Mouse (Mus musculus) heart, embryonic 12.5 days (tissue): ENCODE data around the gene Lsp1. TPM values are rescaled to one million over a fixed set of nuclear protein-coding genes. Genes with fewer than 3 reads are reported as not detected.

Experiments
- ATAC-seq: fragments of 200-750 bp; cut with Nextera tagmentation; 2 replicates; pipeline ENCODE4 v1.8.0; 2017; ENCODE audit warnings: moderate TSS enrichment, moderate library complexity; ENCODE audit not compliant: insufficient number of reproducible peaks, low FRiP score
- H3K27ac ChIP-seq: fragments of 300-500 bp; sonication (generic); 2 replicates; pipeline ENCODE4 v1.5.1; 2016; ENCODE audit warnings: mild to moderate bottlenecking, moderate library complexity; ENCODE audit not compliant: poor library complexity, severe bottlenecking
- H3K27me3 ChIP-seq: fragments of 300-500 bp; sonication (generic); replicated peaks from 2 replicates; pipeline ENCODE4 v1.6.1; 2016; ENCODE audit warnings: mild to moderate bottlenecking, moderate library complexity
- H3K36me3 ChIP-seq: fragments of 300-500 bp; sonication (generic); 2 replicates; pipeline ENCODE4 v1.6.1; 2016; ENCODE audit warnings: mild to moderate bottlenecking, moderate library complexity
- H3K4me1 ChIP-seq: fragments of 300-500 bp; sonication (generic); replicated peaks from 2 replicates; pipeline ENCODE4 v1.6.1; 2016; ENCODE audit warnings: mild to moderate bottlenecking
- H3K4me2 ChIP-seq: fragments of 300-500 bp; sonication (generic); 2 replicates; pipeline ENCODE4 v1.6.1; 2016; ENCODE audit warnings: mild to moderate bottlenecking, moderate library complexity
- H3K4me3 ChIP-seq: fragments of 300-500 bp; sonication (generic); 2 replicates; pipeline ENCODE4 v1.5.1; 2016; ENCODE audit warnings: mild to moderate bottlenecking
- H3K9ac ChIP-seq: fragments of 300-500 bp; sonication (generic); 2 replicates; pipeline ENCODE4 v1.6.1; 2016; ENCODE audit warnings: mild to moderate bottlenecking, moderate library complexity
- H3K9me3 ChIP-seq: fragments of 300-500 bp; sonication (generic); replicated peaks from 2 replicates; pipeline ENCODE4 v1.6.1; 2016; ENCODE audit warnings: mild to moderate bottlenecking, moderate library complexity
- WGBS: fragments of 180-500 bp; shearing (Covaris S2); methylation state at CpG from one replicate; pipeline ENCODE4 v1.1.7; 2016; 5-methylcytosine and 5-hydroxymethylcytosine counted together
- polyA plus RNA-seq: library from polyadenylated mRNA; unstranded; fragments of >200 nt; fragmentation: Nextera tagmentation; extraction: Ambion mirVana; gene quantifications from 2 replicates; pipeline ENCODE4 v1.2.1, GENCODE M21; 2016

Lsp1 gene
- polyA plus RNA-seq, 1 experiment from 2014 or later: 38.4 TPM

DNA sequence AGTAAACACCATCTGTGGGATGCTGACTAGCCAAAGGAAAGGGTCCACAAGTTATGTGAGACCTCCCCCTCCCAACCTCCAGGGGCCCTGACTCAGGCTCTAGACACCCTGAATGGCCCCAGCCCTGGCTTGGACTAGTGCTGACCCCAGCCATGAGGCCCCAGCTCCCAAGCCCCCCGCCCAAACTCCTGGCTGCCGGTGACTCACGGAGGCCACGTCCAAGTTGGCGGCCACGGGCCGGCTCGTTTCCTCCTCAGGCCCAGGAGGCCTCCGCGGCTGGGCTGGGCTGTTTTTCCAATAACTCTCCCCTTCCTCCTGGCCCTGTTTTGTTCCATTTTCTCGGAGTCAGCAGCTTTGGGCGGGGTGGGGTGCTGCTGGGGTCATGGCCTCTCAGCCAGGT, 24.2 kb downstream of the Lsp1 start:
- ATAC-seq: no peak
- Histone ChIP-seq H3K9me3 (no peaks in the 10 kb centered on the region), H3K4me3 (no peak overlapping the region), H3K4me1 (peaks cover 78% of the 10 kb centered on the region), H3K27ac (peak overlapping the region; percentile 98), H3K9ac (0 out of 2 replicates have a peak overlapping the region, but pooled peaks have one; percentile 0), H3K27me3 (no peaks in the 10 kb centered on the region), H3K36me3 (peaks cover 20% of the 10 kb centered on the region), H3K4me2 (no peak overlapping the region)
- 58% methylated on average over 12 of the region's 12 CpGs for WGBS

DNA sequence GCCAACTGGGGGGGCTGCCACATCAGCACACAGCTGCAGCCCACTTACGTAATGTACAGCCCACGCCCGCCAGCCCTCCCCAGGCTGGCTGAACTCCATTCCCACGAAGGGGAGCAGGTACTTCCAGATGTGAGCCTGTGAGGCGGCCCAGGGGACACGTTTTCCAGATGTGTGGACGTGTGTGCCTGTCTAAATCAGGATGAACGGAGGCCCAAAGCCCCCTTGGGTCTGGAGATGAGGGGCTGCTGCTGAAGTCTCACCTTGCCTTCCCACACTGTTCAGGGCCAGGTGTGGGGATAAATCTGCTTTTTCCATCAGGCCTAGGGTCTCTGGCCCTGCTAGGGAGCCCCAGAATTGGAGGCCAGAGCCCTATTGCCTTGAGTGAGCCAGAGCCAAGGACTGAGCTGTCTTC, 26.1 kb downstream of the Lsp1 start:
- no peak overlapping the region for H3K4me3 ChIP-seq
- peaks cover 62% of the 10 kb centered on the region for H3K4me1 ChIP-seq
- ATAC-seq: no peak
- H3K27ac ChIP-seq: peak overlapping the region; percentile 98
- peaks cover 38% of the 10 kb centered on the region for H3K36me3 ChIP-seq
- no peak overlapping the region for H3K4me2 ChIP-seq
- no peaks in the 10 kb centered on the region for H3K27me3 ChIP-seq
- 66% methylated on average over 8 of the region's 8 CpGs for WGBS
- H3K9ac ChIP-seq: peak overlapping the region; percentile 55
- no peaks in the 10 kb centered on the region for H3K9me3 ChIP-seq

DNA sequence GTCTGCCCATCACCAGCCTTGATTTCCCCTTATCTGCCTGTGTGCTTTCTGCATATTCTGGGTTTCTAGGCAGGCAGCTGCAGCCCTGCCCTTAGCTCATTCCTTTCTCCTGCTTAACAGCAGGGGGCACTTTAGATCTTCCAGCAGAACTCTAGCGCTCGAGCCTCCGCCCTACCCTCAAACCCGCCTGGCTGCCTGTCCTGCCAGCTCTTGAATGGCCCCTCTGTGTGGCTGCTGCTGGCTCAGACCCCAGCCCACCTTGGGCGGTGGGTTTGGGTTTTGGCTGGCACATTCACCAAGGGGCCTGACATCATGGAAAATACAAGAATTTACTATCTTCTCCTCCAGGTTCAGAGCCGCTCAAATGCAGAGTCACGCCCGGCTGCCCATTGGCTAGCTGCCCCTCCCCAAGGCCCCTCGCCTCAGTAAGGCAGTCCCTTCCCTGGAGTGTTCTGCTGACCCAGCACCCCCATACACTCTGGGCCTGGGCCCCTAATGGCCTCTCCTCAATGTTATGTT, 26.8 kb downstream of the Lsp1 start:
- H3K4me1 ChIP-seq: peaks cover 56% of the 10 kb centered on the region
- no peaks in the 10 kb centered on the region for H3K27me3 ChIP-seq
- ATAC-seq: peak; percentile 62
- H3K27ac ChIP-seq: peak overlapping the region; percentile 98
- no peak overlapping the region for H3K4me3 ChIP-seq
- H3K9ac ChIP-seq: peak overlapping the region; percentile 55
- WGBS: 17% methylated on average over 9 of the region's 9 CpGs
- H3K9me3 ChIP-seq: no peaks in the 10 kb centered on the region
- 0 out of 2 replicates have a peak overlapping the region, but pooled peaks have one; percentile 13 for H3K4me2 ChIP-seq
- peaks cover 38% of the 10 kb centered on the region for H3K36me3 ChIP-seq

DNA sequence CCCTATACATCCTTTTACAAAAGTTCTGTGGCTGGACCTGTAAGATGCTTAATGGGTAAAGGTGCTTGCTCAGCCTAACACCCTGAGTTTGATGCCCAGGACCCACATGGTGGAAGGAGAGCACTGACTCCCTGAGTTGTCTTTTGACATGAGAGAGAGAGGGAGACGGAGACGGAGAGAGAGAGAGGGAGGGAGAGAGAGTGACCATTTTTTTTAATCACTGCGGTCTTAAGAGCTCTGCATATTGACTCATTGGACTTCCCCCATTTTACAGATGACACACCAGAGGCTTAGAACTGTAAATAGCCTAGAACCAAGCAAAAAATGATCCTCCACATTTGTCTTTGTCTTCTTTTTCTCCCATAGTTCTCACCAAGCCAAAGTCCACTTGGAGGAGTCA, 27.4 kb downstream of the Lsp1 start:
- Histone ChIP-seq H3K36me3 (peaks cover 38% of the 10 kb centered on the region), H3K4me3 (no peak overlapping the region), H3K9ac (peak overlapping the region; percentile 19; the same call in 1 of the 2 replicates), H3K9me3 (no peaks in the 10 kb centered on the region), H3K27ac (peak overlapping the region; percentile 98), H3K27me3 (no peaks in the 10 kb centered on the region), H3K4me1 (peaks cover 49% of the 10 kb centered on the region), H3K4me2 (no peak overlapping the region)
- 85% methylated on average over 3 of the region's 3 CpGs for WGBS
- no peak for ATAC-seq

DNA sequence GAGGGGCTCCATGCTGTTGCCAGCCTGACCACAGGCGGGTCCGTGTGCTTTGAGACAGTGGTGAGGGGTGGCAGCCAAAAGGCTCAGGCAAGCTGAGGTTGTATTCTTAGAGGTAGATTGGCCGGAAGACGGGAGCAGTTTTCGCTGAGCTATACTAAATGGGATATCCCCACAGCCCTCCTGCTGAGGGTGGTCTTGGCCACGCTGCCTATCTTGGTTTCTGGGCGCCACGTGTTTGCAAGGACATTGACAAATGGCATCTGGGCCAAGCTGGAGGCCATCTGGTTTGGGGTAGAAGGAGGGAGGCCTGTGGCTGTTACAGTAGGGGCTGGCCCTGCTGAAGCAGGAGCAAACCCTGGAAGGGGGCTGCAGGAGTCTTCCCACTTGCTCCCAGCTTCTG, 32.9 kb downstream of the Lsp1 start:
- 65% methylated on average over 8 of the region's 8 CpGs for WGBS
- no peaks in the 10 kb centered on the region for H3K9me3 ChIP-seq
- ATAC-seq: no peak
- peaks cover 39% of the 10 kb centered on the region for H3K36me3 ChIP-seq
- no peak overlapping the region for H3K4me3 ChIP-seq
- H3K9ac ChIP-seq: no peak overlapping the region
- H3K4me1 ChIP-seq: peaks cover 14% of the 10 kb centered on the region
- no peak overlapping the region for H3K27ac ChIP-seq
- no peak overlapping the region for H3K4me2 ChIP-seq
- H3K27me3 ChIP-seq: no peaks in the 10 kb centered on the region

DNA sequence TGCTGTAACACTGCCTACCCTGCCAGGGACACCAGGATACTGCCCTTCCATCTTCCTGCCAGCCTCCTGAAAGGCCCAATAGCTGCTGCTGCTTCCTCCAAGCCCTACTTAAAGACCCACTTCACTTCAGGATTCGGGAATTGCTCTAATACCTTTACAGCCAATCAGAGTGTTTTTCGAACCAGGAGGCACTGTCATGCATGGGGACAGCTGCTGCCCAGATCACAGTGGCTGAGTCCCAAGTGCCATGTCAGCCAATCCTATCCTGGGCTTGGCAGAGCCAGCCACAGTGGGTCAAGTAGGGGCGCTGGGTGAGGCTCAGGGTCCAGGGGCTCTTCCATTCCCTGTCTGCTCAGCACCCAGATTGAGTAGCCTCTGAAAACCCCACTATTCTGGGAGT, 35.5 kb downstream of the Lsp1 start:
- ATAC-seq: no peak
- H3K4me2 ChIP-seq: no peak overlapping the region
- peaks cover 27% of the 10 kb centered on the region for H3K4me1 ChIP-seq
- no peaks in the 10 kb centered on the region for H3K27me3 ChIP-seq
- H3K36me3 ChIP-seq: peaks cover 15% of the 10 kb centered on the region; the same call in 1 of the 2 replicates
- 75% methylated on average over 3 of the region's 3 CpGs for WGBS
- H3K9me3 ChIP-seq: no peaks in the 10 kb centered on the region
- H3K27ac ChIP-seq: no peak overlapping the region
- H3K4me3 ChIP-seq: no peak overlapping the region
- H3K9ac ChIP-seq: no peak overlapping the region

DNA sequence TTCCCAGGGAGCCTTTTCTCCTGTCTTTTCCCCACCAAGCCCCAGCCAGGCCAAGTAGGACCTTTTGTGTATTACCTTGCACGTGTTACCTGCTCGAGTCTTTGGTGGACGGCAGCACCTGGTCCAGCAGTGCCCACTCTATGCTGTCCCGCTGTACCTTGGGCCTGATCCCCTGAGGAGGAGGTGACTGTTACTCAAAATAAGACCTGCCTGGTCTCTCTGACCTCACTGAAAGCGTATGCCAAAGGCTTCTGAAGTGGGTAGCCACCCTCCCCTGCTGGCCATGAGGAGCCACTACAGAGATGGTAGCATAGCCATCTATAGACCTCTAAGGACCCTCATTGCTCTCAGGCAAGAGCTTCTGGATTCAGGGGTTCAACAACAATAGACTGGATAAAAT, 36.2 kb downstream of the Lsp1 start:
- Histone ChIP-seq H3K36me3 (0 out of 2 replicates have a peak, but pooled peaks cover 10% of the 10 kb centered on the region), H3K9me3 (no peaks in the 10 kb centered on the region), H3K4me2 (no peak overlapping the region), H3K4me3 (no peak overlapping the region), H3K27me3 (no peaks in the 10 kb centered on the region), H3K4me1 (peaks cover 23% of the 10 kb centered on the region), H3K27ac (no peak overlapping the region), H3K9ac (no peak overlapping the region)
- 76% methylated on average over 5 of the region's 5 CpGs for WGBS
- no peak for ATAC-seq

DNA sequence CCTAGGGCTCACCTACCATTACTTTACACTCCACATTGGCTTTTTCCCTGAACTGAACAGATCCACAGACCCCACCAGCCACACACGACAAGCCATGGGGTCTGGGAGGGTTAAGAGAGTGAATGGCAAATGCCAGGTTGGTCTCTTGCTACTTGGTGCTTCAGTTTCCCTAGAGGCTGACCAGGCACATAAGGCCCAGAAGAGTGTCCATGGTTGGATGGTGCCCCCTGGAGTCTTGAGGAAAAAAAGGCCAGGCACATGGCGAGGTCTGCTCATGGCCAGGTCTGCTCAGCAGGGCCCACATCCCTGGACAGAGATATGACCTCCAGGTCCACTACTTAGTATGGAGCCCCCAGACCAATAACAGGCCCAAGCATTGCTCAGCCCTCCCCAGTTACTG, 37.2 kb downstream of the Lsp1 start:
- ATAC-seq: no peak
- H3K4me3 ChIP-seq: no peak overlapping the region
- 94% methylated on average over 2 of the region's 2 CpGs for WGBS

DNA sequence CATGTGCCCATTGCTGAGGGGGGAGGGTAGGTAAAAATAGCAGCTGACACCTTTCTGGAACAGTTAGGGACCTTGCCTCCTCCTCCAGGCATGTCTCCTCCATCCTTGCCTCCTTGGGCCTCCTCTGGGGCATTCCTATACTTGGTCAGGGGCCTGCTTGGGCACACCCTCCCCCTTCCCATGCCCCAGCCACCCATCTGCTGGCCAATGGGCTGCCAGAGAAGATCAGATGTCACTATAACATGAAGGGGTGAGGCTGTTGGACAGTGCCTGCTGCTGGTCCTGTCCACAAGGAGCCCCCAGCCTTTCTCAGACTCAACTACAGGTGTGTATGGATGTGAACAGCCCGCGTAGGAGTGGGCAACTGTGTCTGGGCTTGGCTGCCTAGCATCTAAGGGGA, 38.0 kb downstream of the Lsp1 start, which contains the start of gene Tnnt3:
TSS of gene Tnnt3 (plus strand) at position 262 of the 400 bp plus-strand sequence.
- peak within 1 kb of the TSS; percentile 53 for H3K27ac ChIP-seq
- H3K9me3 ChIP-seq: no peaks in the 10 kb centered on the region
- 87% methylated on average over 2 of the region's 2 CpGs for WGBS
- H3K9ac ChIP-seq: peak within 1 kb of the TSS; percentile 0; the same call in 1 of the 2 replicates
- no peak within 1 kb of the TSS for H3K4me2 ChIP-seq
- H3K4me3 ChIP-seq: no peak within 1 kb of the TSS
- 0 out of 2 replicates have a peak, but pooled peaks cover 10% of the 10 kb centered on the region for H3K36me3 ChIP-seq
- no peaks in the 10 kb centered on the region for H3K27me3 ChIP-seq
- H3K4me1 ChIP-seq: peaks cover 23% of the 10 kb centered on the region
- ATAC-seq: no peak

More for the DNA sequence above, 37.2 kb downstream of the Lsp1 start:
- H3K9me3 ChIP-seq: no peaks in the 10 kb centered on the region
- H3K27ac ChIP-seq: no peak overlapping the region
- no peak overlapping the region for H3K4me2 ChIP-seq
- H3K36me3 ChIP-seq: 0 out of 2 replicates have a peak, but pooled peaks cover 10% of the 10 kb centered on the region
- H3K9ac ChIP-seq: no peak overlapping the region
- no peaks in the 10 kb centered on the region for H3K27me3 ChIP-seq
- H3K4me1 ChIP-seq: peaks cover 23% of the 10 kb centered on the region

DNA sequence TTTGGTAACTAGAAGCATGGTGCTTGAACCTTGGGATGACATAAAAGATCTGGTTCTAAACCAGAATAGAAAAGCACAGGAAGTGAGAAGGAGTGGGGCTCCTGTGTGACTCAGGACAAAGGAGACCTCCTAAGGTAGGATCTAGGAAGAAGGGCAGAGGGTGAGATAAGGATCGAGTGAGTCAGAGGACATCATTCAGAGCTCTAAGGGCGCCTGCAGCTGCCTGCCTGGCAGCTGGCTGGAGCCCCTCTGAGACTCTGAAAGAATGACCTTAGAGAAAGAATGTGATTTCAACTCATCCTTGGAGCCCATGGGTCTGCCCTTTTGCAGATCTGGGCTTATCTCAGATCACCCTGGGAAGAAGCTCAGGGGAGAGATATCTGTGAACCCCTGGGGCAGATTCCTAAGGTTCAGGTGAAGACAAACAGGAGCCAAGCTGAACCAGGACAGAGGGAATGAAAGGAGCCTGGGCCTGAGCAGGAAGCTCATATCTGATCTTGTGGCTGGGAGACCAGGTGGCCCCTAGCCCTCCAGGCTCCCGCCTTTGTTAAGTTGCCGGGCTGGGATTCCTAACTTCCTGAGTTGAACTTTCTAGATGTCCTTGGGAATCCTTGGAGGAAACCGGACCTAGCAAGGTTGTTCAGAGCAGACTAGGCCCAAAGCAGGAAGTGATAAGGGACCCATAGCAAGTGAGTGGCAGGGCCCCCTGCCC, 38.6 kb downstream of the Lsp1 start:
- Histone ChIP-seq H3K36me3 (0 out of 2 replicates have a peak, but pooled peaks cover 10% of the 10 kb centered on the region), H3K9ac (0 out of 2 replicates have a peak overlapping the region, but pooled peaks have one; percentile 0), H3K9me3 (no peaks in the 10 kb centered on the region), H3K27me3 (no peaks in the 10 kb centered on the region), H3K27ac (peak overlapping the region; percentile 53), H3K4me3 (no peak overlapping the region), H3K4me2 (no peak overlapping the region), H3K4me1 (peaks cover 23% of the 10 kb centered on the region)
- WGBS: 24% methylated on average over 5 of the region's 5 CpGs
- peak; percentile 24; the same call in 1 of the 2 replicates for ATAC-seq

DNA sequence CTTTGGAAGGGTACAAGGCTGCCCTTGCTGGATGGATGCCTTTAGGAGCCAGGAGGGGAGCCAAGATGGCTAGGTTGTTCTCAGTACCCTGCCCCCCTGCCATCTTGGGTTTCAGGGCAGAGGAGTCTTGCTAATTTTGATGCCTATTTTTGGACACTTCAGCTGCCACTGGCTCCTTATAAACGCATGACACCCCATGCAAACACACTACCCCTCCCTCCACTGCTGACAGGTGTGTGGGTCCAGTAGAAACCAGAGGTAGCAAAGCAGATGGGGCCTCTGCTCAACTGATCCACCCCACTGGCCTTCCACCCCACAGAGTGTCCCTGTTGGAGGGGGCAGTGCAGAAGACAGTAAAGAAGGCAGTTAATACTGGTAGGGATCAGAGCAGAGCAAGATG, 39.4 kb downstream of the Lsp1 start:
- ATAC-seq: no peak
- no peak overlapping the region for H3K4me2 ChIP-seq
- H3K36me3 ChIP-seq: 0 out of 2 replicates have a peak, but pooled peaks cover 6% of the 10 kb centered on the region
- H3K9me3 ChIP-seq: no peaks in the 10 kb centered on the region
- no peak overlapping the region for H3K4me3 ChIP-seq
- H3K27ac ChIP-seq: peak overlapping the region; percentile 53
- no peaks in the 10 kb centered on the region for H3K27me3 ChIP-seq
- 68% methylated on average over 1 of the region's 1 CpGs for WGBS
- H3K4me1 ChIP-seq: peaks cover 24% of the 10 kb centered on the region
- no peak overlapping the region; the same call in 1 of the 2 replicates for H3K9ac ChIP-seq
